Mouse (Mus musculus): ENCODE results near the gene Cd302. TPM values are rescaled to one million over a fixed set of nuclear protein-coding genes. Genes with fewer than 3 reads are reported as not detected.

The Cd302 gene
- polyA plus RNA-seq (2016; fragmentation: Nextera tagmentation; extraction: Ambion mirVana) = 14.8 and 15.1 TPM in 2 replicates

- Histone ChIP-seq H3K27me3 (replicated peaks) (peaks cover 12% of the 10 kb centered on the region; the same call in 1 of the 2 replicates), H3K27ac (no peak within 1 kb of the TSS), H3K9me3 (no peaks in the 10 kb centered on the region), H3K36me3 (no peaks in the 10 kb centered on the region), H3K4me1 (0 out of 2 replicates have a peak, but pooled peaks cover 6% of the 10 kb centered on the region), H3K4me3 (peak within 1 kb of the TSS; percentile 36), H3K4me2 (replicated peaks) (peak within 1 kb of the TSS; percentile 79), H3K9ac (peak within 1 kb of the TSS; percentile 50)
- ATAC-seq (ENCODE audit: low FRiP score, low read depth) = no peak
- 67% methylated on average over 4 of the region's 4 CpGs for WGBS
Observed at GRCm38 (mm10) chr2:60284467-60284821, at the start of gene Cd302. Cd302 (minus strand) TSS chr2:60284488.

DNA sequence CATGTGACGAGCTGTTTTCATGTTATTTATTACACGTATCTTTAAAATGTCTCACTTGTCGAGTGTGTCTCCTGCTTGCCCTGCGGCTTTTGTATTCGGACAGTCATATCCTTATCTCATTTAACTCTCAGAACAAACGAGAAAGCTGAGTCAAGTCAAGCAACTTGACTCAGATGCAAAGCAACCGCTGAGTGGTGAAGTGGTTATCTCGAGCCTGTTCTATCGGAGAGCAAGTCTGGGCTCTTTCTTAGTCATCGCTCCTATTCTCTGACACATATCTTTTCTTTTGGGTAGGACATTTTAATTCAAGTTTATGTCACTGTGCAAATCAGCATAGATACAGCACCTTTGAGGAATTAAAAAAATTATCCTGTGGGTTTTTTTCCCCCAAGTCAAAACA, 44.4 kb upstream of the Cd302 start:
- H3K4me1 ChIP-seq = no peaks in the 10 kb centered on the region
- no peak for ATAC-seq (ENCODE audit: low FRiP score, low read depth)
- no peak overlapping the region for H3K4me3 ChIP-seq
- no peak overlapping the region for H3K9ac ChIP-seq
- H3K27me3 ChIP-seq (replicated peaks) = no peaks in the 10 kb centered on the region
- H3K27ac ChIP-seq = no peak overlapping the region
- H3K9me3 ChIP-seq = no peaks in the 10 kb centered on the region
- 94% methylated on average over 10 of the region's 10 CpGs for WGBS
- H3K4me2 ChIP-seq (replicated peaks) = no peak overlapping the region
- no peaks in the 10 kb centered on the region for H3K36me3 ChIP-seq

DNA sequence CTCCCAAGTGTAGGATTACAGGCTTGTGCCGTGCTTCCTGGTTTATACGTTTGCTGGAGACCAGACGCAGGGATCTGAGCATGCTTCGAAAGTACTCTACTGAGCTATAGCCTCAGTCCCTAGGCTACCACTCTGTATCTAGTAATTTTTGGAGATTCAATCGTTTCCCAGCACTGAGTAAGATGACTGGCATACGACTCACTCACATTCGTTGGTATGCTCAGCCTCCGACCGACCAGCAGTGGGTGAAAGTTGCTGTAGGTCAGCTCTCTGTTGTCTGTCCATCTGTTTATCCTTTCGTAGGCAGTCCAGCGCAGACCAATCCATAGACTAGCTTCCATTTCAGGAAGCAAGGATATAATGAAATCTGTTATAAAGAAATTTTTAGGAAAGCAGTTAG, 43.3 kb upstream of the Cd302 start:
- no peaks in the 10 kb centered on the region for H3K9me3 ChIP-seq
- H3K27me3 ChIP-seq (replicated peaks) = no peaks in the 10 kb centered on the region
- ATAC-seq (ENCODE audit: low FRiP score, low read depth) = no peak
- no peak overlapping the region for H3K4me3 ChIP-seq
- H3K36me3 ChIP-seq = no peaks in the 10 kb centered on the region
- no peaks in the 10 kb centered on the region for H3K4me1 ChIP-seq
- no peak overlapping the region for H3K4me2 ChIP-seq (replicated peaks)
- no peak overlapping the region for H3K9ac ChIP-seq
- 93% methylated on average over 11 of the region's 11 CpGs for WGBS
- no peak overlapping the region for H3K27ac ChIP-seq

GRCm38 (mm10) chr2:60326948-60327347, 42.7 kb upstream of the Cd302 start:
- H3K36me3 ChIP-seq = no peaks in the 10 kb centered on the region

DNA sequence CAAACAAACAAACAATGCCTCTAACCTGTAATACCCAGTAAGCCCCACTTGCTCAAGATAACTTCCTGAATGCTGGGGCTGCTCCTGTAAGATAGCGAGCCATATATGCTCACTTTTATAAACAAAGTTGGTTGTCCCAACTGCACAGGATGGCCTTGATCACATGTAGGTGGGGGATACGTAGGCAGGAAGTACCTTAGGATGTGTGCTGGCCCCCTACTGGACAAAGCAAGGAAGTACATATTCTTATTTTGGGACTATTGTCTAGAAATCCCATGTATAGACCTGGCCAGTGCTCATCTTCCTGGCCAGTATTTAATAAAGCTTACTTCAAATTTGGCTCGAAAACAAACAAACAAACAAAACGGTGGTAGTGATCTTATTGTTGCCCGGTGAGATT, 39.1 kb upstream of the Cd302 start:
- 87% methylated on average over 5 of the region's 5 CpGs for WGBS
- Histone ChIP-seq H3K27ac (no peak overlapping the region), H3K9ac (no peak overlapping the region), H3K4me2 (replicated peaks) (no peak overlapping the region), H3K4me1 (no peaks in the 10 kb centered on the region), H3K36me3 (no peaks in the 10 kb centered on the region), H3K4me3 (no peak overlapping the region), H3K27me3 (replicated peaks) (no peaks in the 10 kb centered on the region), H3K9me3 (no peaks in the 10 kb centered on the region)
- no peak for ATAC-seq (ENCODE audit: low FRiP score, low read depth)

More at GRCm38 (mm10) chr2:60326948-60327347, 42.7 kb upstream of the Cd302 start:
- no peak overlapping the region for H3K4me3 ChIP-seq
- ATAC-seq (ENCODE audit: low FRiP score, low read depth) = no peak
- 90% methylated on average over 7 of the region's 7 CpGs for WGBS
- no peaks in the 10 kb centered on the region for H3K4me1 ChIP-seq
- no peak overlapping the region for H3K4me2 ChIP-seq (replicated peaks)
- H3K27ac ChIP-seq = no peak overlapping the region
- no peak overlapping the region for H3K9ac ChIP-seq
- H3K27me3 ChIP-seq (replicated peaks) = no peaks in the 10 kb centered on the region
- H3K9me3 ChIP-seq = no peaks in the 10 kb centered on the region

GRCm38 (mm10) chr2:60322031-60322726, 37.9 kb upstream of the Cd302 start:
- H3K4me2 ChIP-seq (replicated peaks) = no peak overlapping the region
- no peak overlapping the region for H3K9ac ChIP-seq
- H3K36me3 ChIP-seq = no peaks in the 10 kb centered on the region
- H3K4me1 ChIP-seq = no peaks in the 10 kb centered on the region
- H3K4me3 ChIP-seq = no peak overlapping the region
- H3K9me3 ChIP-seq = no peaks in the 10 kb centered on the region
- no peaks in the 10 kb centered on the region for H3K27me3 ChIP-seq (replicated peaks)
- ATAC-seq (ENCODE audit: low FRiP score, low read depth) = no peak
- H3K27ac ChIP-seq = no peak overlapping the region
- WGBS = 89% methylated on average over 6 of the region's 6 CpGs

- no peak overlapping the region for H3K4me3 ChIP-seq
- no peak overlapping the region for H3K9ac ChIP-seq
- no peak for ATAC-seq (ENCODE audit: low FRiP score, low read depth)
- H3K4me1 ChIP-seq = no peaks in the 10 kb centered on the region
- WGBS = 89% methylated on average over 4 of the region's 4 CpGs
- no peaks in the 10 kb centered on the region for H3K36me3 ChIP-seq
- no peak overlapping the region for H3K4me2 ChIP-seq (replicated peaks)
- no peaks in the 10 kb centered on the region for H3K9me3 ChIP-seq
- no peak overlapping the region for H3K27ac ChIP-seq
- no peaks in the 10 kb centered on the region for H3K27me3 ChIP-seq (replicated peaks)
Observed at GRCm38 (mm10) chr2:60303796-60304195, 19.5 kb upstream of the Cd302 start.

DNA sequence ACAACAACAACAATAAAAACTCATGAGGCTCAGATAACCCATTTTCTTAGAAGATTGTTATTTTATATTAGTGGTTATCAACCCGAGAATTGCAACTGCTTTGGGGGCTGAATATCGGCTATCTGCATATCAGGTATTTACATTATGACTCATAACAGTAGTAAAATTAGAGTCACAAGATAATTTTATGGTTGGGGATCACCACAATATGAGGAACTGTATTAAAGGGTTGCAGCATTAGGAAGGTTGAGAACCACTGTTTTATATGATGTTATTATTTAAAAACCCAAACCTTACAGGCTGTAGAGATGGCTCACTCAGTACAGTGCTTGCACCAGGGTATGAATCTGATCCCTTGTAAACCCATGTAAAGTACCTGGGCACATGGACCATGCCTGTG, 15.0 kb upstream of the Cd302 start:
- ATAC-seq (ENCODE audit: low FRiP score, low read depth) = no peak
- no peaks in the 10 kb centered on the region for H3K27me3 ChIP-seq (replicated peaks)

DNA sequence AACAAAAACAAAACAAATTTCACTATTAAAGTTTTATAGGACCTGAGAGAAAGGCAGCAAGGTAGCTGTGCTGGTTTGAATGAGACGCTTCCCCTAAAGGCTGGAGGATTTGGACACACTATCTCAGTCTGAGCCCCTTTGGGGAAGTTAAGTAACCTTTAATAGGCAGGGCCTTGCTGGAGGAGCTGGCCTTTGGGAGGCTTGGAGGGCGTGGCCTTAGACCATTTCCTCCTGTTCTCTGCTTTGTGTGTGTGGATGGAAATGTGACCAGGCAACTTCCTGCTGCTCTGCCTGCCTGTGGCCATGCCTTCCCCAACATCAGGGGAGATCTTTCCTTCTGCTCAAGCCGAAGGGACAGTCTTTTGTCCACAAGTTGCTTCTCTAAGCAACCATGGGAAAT, 14.0 kb upstream of the Cd302 start:
- 80% methylated on average over 3 of the region's 3 CpGs for WGBS

More for the DNA sequence above, 15.0 kb upstream of the Cd302 start:
- Histone ChIP-seq H3K4me3 (no peak overlapping the region), H3K4me1 (no peaks in the 10 kb centered on the region), H3K4me2 (replicated peaks) (no peak overlapping the region), H3K9me3 (no peaks in the 10 kb centered on the region), H3K9ac (no peak overlapping the region), H3K36me3 (no peaks in the 10 kb centered on the region), H3K27ac (no peak overlapping the region)
- 96% methylated on average over 2 of the region's 2 CpGs for WGBS

DNA sequence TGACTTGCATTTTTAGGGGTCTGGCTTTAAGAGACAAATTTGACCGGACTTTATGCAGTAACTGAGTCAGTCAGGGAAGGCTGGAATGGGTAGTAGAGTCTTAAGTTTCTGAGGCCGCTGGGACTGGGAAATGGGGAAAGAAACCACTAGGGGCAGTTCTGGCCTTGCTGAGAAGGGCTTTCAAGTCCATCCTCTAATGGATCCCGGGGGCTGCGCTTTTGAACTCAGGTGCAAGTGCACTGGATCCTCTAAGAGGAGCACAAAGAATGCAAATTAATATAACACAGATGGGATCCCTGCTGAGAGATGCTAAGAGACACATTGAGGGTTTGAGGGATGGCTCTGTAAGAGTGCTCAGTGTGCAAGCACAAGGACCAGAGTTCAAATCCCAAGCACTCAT, 7.1 kb upstream of the Cd302 start:
- 85% methylated on average over 4 of the region's 4 CpGs for WGBS
- Histone ChIP-seq H3K4me3 (no peak overlapping the region), H3K27ac (no peak overlapping the region), H3K4me2 (replicated peaks) (no peak overlapping the region), H3K9me3 (no peaks in the 10 kb centered on the region), H3K9ac (no peak overlapping the region), H3K36me3 (no peaks in the 10 kb centered on the region), H3K27me3 (replicated peaks) (no peaks in the 10 kb centered on the region), H3K4me1 (no peaks in the 10 kb centered on the region)
- no peak for ATAC-seq (ENCODE audit: low FRiP score, low read depth)

More for the DNA sequence above, 14.0 kb upstream of the Cd302 start:
- no peak overlapping the region for H3K4me3 ChIP-seq
- H3K27ac ChIP-seq = no peak overlapping the region
- no peak overlapping the region for H3K4me2 ChIP-seq (replicated peaks)
- no peaks in the 10 kb centered on the region for H3K4me1 ChIP-seq
- H3K9me3 ChIP-seq = no peaks in the 10 kb centered on the region
- no peaks in the 10 kb centered on the region for H3K36me3 ChIP-seq
- no peak for ATAC-seq (ENCODE audit: low FRiP score, low read depth)
- no peaks in the 10 kb centered on the region for H3K27me3 ChIP-seq (replicated peaks)
- no peak overlapping the region for H3K9ac ChIP-seq

GRCm38 (mm10) chr2:60289451-60289850, 5.2 kb upstream of the Cd302 start:
- no peak for ATAC-seq (ENCODE audit: low FRiP score, low read depth)
- no peaks in the 10 kb centered on the region for H3K4me1 ChIP-seq
- no peak overlapping the region for H3K27ac ChIP-seq
- WGBS = 95% methylated on average over 1 of the region's 1 CpGs
- H3K36me3 ChIP-seq = no peaks in the 10 kb centered on the region
- H3K4me3 ChIP-seq = no peak overlapping the region
- peaks cover 6% of the 10 kb centered on the region; the same call in 1 of the 2 replicates for H3K27me3 ChIP-seq (replicated peaks)
- H3K9me3 ChIP-seq = no peaks in the 10 kb centered on the region
- no peak overlapping the region for H3K4me2 ChIP-seq (replicated peaks)
- H3K9ac ChIP-seq = no peak overlapping the region

DNA sequence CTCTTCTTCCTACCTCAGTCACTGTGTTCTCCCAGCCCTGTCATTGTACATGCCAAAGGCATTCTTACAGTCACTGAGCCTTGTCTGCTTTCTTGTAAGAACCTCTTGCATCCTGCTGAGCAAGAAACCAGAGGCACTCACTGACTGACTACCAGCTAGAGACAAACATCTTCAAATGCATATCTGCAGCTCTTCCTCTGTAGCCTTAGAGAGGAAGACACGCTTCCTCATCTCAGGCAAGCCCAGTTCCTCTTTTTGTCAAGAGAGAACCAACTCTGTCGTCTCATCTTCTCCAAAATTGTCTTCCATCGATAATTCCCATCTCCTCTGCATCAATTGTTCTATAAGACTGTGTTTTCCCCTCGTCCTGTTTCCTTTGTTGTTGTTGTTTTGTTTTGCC, 4.3 kb upstream of the Cd302 start:
- H3K9ac ChIP-seq = no peak overlapping the region
- no peak for ATAC-seq (ENCODE audit: low FRiP score, low read depth)
- no peak overlapping the region for H3K4me2 ChIP-seq (replicated peaks)
- WGBS = 84% methylated on average over 4 of the region's 4 CpGs
- H3K27me3 ChIP-seq (replicated peaks) = peaks cover 9% of the 10 kb centered on the region; the same call in 1 of the 2 replicates
- H3K4me1 ChIP-seq = 0 out of 2 replicates have a peak, but pooled peaks cover 5% of the 10 kb centered on the region
- no peak overlapping the region for H3K27ac ChIP-seq
- no peaks in the 10 kb centered on the region for H3K9me3 ChIP-seq
- no peaks in the 10 kb centered on the region for H3K36me3 ChIP-seq
- H3K4me3 ChIP-seq = no peak overlapping the region

DNA sequence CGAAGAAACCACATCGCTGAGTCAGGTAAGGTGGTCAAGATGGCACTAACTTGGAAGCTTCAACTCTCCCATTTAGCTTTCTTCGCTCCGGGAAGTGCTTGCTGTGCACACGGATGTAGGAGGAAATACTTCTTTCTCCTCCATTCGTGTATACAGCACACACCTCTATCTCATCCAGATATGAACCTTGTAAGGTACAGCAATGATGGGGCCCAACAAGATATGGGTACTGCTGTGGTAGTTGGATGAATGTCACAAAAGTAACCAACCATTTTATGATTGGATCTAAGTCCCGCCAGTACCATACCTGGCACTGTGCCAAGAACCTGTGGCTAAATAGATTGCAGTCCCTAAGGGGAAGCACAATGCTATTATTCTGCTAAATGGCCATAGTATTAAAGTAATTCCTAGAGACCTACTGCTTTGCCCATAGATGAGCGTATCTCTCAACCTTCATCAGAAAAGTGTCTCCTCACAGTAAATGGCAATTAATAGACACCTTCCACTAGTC, 874 bp upstream of the Cd302 start:
- Histone ChIP-seq H3K9me3 (no peaks in the 10 kb centered on the region), H3K9ac (no peak overlapping the region), H3K4me3 (no peak overlapping the region), H3K36me3 (no peaks in the 10 kb centered on the region), H3K4me2 (replicated peaks) (no peak overlapping the region), H3K27me3 (replicated peaks) (peaks cover 12% of the 10 kb centered on the region; the same call in 1 of the 2 replicates), H3K4me1 (0 out of 2 replicates have a peak, but pooled peaks cover 6% of the 10 kb centered on the region), H3K27ac (no peak overlapping the region)
- WGBS = 90% methylated on average over 8 of the region's 8 CpGs
- no peak for ATAC-seq (ENCODE audit: low FRiP score, low read depth)
